Mouse (Mus musculus) 3T3-L1 (cell line): ENCODE measurements at regions not wholly inside any gene's neighbourhood (a gene's known extent, or its start where the extent isn't known, plus 50 kb on each side); places are given as distances from the start of the nearest gene placed in this dataset.

ENCODE experiments used
- DNase-seq: peaks from one replicate; pipeline ENCODE4 v3.0.0-alpha.2; 2015; ENCODE audit warnings: low read depth, low spot score

GRCm38 (mm10) chr9:116232386-116232785 lies 57.2 kb upstream of the Tgfbr2 start:
- DNase-seq, result no peak

GRCm38 (mm10) chr9:116231351-116232311 lies 56.5 kb upstream of the Tgfbr2 start:
- DNase-seq, result no peak

GRCm38 (mm10) chr9:116230346-116230745 lies 55.2 kb upstream of the Tgfbr2 start:
- no peak for DNase-seq

GRCm38 (mm10) chr9:116228443-116228842 lies 53.3 kb upstream of the Tgfbr2 start:
- no peak for DNase-seq

GRCm38 (mm10) chr9:116227738-116228137 lies 52.6 kb upstream of the Tgfbr2 start:
- no peak for DNase-seq
